8 mouse cellular contexts compared by ENCODE assay signal in the genomic region with DNA sequence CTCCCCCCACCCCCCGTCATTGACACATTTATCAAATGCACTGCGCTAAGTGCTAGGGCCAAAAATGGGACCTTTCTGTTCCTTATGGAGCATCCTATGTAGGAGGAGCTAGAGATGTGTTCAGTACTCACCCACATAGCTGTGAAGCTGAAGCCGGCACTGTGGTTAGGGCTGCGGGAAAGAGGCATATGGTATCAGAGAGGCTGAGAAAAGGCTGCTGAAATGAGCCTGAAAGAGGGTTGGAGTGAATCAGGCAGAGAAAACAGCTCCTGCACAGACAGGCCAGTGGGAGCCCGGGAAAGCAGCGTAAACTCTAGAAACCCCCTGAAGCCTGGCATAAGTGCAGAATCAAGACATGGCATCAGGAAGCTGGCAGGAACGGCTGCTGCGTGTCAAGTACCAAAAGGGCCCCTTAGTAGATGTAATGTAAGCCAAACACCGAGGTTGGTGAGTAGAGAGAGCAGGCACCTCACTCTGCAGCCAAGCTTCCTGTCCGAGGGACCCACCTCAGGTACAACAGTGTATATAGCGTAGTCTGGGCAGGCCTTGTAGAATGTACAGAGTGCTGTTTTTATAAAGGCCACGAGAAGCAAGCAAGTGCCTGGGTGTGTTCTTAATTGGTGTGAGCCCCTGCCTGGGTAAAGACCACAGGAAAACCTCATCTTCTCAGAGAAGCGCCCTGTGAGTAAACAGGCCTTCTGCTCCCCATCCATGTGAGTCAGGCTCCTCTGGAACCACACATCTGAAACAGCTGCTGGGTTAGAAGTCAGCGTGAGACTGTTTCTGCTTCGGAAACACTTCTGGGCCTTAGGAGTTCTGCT. TPM values are rescaled to one million over a fixed set of nuclear protein-coding genes. Genes with fewer than 3 reads are reported as not detected.
DNase-seq lines count a peak whose midpoint lies in the region; ATAC-seq and TF ChIP-seq lines count a peak whose summit lies in the region.

No protein-coding gene starts in this region.

- 65% methylated on average over 15 of the region's 15 CpGs for WGBS in hindbrain, embryonic 15.5 days
- 75% methylated on average over 15 of the region's 15 CpGs for WGBS in hindbrain, embryonic 12.5 days

- no peaks in the 10 kb centered on the region for H3K9me3 ChIP-seq in hindbrain, embryonic 15.5 days
- no peaks in the 10 kb centered on the region for H3K9me3 ChIP-seq in hindbrain, embryonic 12.5 days (replicated peaks)

- H3K27ac ChIP-seq in hindbrain, embryonic 15.5 days (replicated peaks), result 0 out of 2 replicates have a peak overlapping the region, but pooled peaks have one; percentile 15
- no peak overlapping the region for H3K27ac ChIP-seq in hindbrain, embryonic 12.5 days
- H3K27ac ChIP-seq in bone marrow macrophage, adult 2 months (ENCODE audit: insufficient read depth, low read depth, low read length), result peak overlapping the region; percentile 93
- H3K27ac ChIP-seq in layer of hippocampus, adult 2 months, result peak overlapping the region; percentile 87

- TF ChIP-seq CTCF in bone marrow macrophage, adult 2 months (IDR thresholded peaks at IDR 0.05; ENCODE audit: low read depth, low read length), result no peak
- TF ChIP-seq CTCF in layer of hippocampus, adult 2 months (conservative IDR thresholded peaks at IDR 0.05), result no peak

- H3K36me3 ChIP-seq in hindbrain, embryonic 15.5 days, result no peaks in the 10 kb centered on the region
- no peaks in the 10 kb centered on the region for H3K36me3 ChIP-seq in hindbrain, embryonic 12.5 days

- no peak overlapping the region for H3K4me3 ChIP-seq in hindbrain, embryonic 15.5 days
- H3K4me3 ChIP-seq in hindbrain, embryonic 12.5 days, result no peak overlapping the region
- H3K4me3 ChIP-seq in bone marrow macrophage, adult 2 months (ENCODE audit: insufficient read depth, low read length), result peak overlapping the region; percentile 38; the same call in 1 of the 2 replicates
- H3K4me3 ChIP-seq in layer of hippocampus, adult 2 months, result peak overlapping the region; percentile 3; the same call in 1 of the 2 replicates

- 0 out of 2 replicates have a peak, but pooled peaks have one; percentile 42 for ATAC-seq in hindbrain, embryonic 15.5 days (ENCODE audit: low FRiP score, low read depth)
- ATAC-seq in hindbrain, embryonic 12.5 days (ENCODE audit: low FRiP score), result no peak
- ATAC-seq in neutrophil, adult 5-6 weeks (ENCODE audit: extremely low read depth, insufficient number of reproducible peaks, low FRiP score, poor library complexity, severe bottlenecking), result peak; percentile 28; the same call in 1 of the 2 replicates

- H3K9ac ChIP-seq in hindbrain, embryonic 15.5 days, result no peak overlapping the region
- H3K9ac ChIP-seq in hindbrain, embryonic 12.5 days, result no peak overlapping the region

- H3K4me2 ChIP-seq in hindbrain, embryonic 15.5 days, result no peak overlapping the region
- no peak overlapping the region for H3K4me2 ChIP-seq in hindbrain, embryonic 12.5 days (replicated peaks)

- H3K27me3 ChIP-seq in hindbrain, embryonic 15.5 days, result no peaks in the 10 kb centered on the region
- H3K27me3 ChIP-seq in hindbrain, embryonic 12.5 days, result no peaks in the 10 kb centered on the region

- H3K4me1 ChIP-seq in hindbrain, embryonic 15.5 days (replicated peaks), result peaks cover 20% of the 10 kb centered on the region
- peaks cover 13% of the 10 kb centered on the region for H3K4me1 ChIP-seq in hindbrain, embryonic 12.5 days
- peaks cover 43% of the 10 kb centered on the region for H3K4me1 ChIP-seq in bone marrow macrophage, adult 2 months (ENCODE audit: control insufficient read depth, insufficient read depth, low read length)

- no peak for TF ChIP-seq POLR2A in bone marrow macrophage, adult 2 months (IDR thresholded peaks at IDR 0.05; ENCODE audit: borderline replicate concordance, low read depth, low read length)

- DNase-seq in layer of hippocampus, adult 2 months (ENCODE audit: low spot score in 2 of 2), result peak; percentile 65 to 84
- DNase-seq in gastrocnemius, postnatal 4 days (ENCODE audit: low spot score in 2 of 2), result no peak
- no peak for DNase-seq in kidney, adult 9 months
- DNase-seq in adipocyte (ENCODE audit: low spot score), result no peak

RNA-seq across cellular contexts. Expression of gene Arl6ip5, which starts 10.9 kb away (rescaled TPM):
- 132 and 133 TPM in 2 replicates for polyA plus RNA-seq in hindbrain, embryonic 15.5 days (2015; fragmentation: Nextera tagmentation; extraction: Ambion mirVana)
- 74.3 and 86.0 TPM in 2 replicates for polyA plus RNA-seq in hindbrain, embryonic 12.5 days (2016; fragmentation: Nextera tagmentation; extraction: Ambion mirVana)
- 169 and 170 TPM in 2 replicates for polyA plus RNA-seq in bone marrow macrophage, adult 2 months (2012; ENCODE audit: insufficient read depth, insufficient read length, missing spikeins)
- 100 to 1,000 TPM; 176 to 180 TPM for total RNA-seq in layer of hippocampus, adult 2 months (2021)
- 65.2 and 66.6 TPM in 2 replicates for total RNA-seq in neutrophil, adult 5-6 weeks (2017)
- 100 to 1,000 TPM; 307 to 318 TPM for total RNA-seq in gastrocnemius, postnatal 4 days (2021)

RNA-seq across cellular contexts. Expression of gene Uba3, which starts 16.0 kb away (rescaled TPM):
- polyA plus RNA-seq in hindbrain, embryonic 15.5 days (2015; fragmentation: Nextera tagmentation; extraction: Ambion mirVana), result 84.0 and 84.3 TPM in 2 replicates
- 89.4 and 98.7 TPM in 2 replicates for polyA plus RNA-seq in hindbrain, embryonic 12.5 days (2016; fragmentation: Nextera tagmentation; extraction: Ambion mirVana)
- polyA plus RNA-seq in bone marrow macrophage, adult 2 months (2012; ENCODE audit: insufficient read depth, insufficient read length, missing spikeins), result 36.9 and 38.7 TPM in 2 replicates
- 10 to 100 TPM; 69.4 to 71.3 TPM for total RNA-seq in layer of hippocampus, adult 2 months (2021)
- total RNA-seq in neutrophil, adult 5-6 weeks (2017), result 60.4 and 68.9 TPM in 2 replicates
- total RNA-seq in gastrocnemius, postnatal 4 days (2021), result 10 to 100 TPM; 60.1 to 71.6 TPM

RNA-seq across cellular contexts. Expression of gene Lmod3, which starts 31.1 kb away (rescaled TPM):
- not detected in 2 replicates for polyA plus RNA-seq in hindbrain, embryonic 15.5 days (2015; fragmentation: Nextera tagmentation; extraction: Ambion mirVana)
- polyA plus RNA-seq in hindbrain, embryonic 12.5 days (2016; fragmentation: Nextera tagmentation; extraction: Ambion mirVana), result 0.31 and 2.1 TPM in 2 replicates
- not detected in 2 replicates for polyA plus RNA-seq in bone marrow macrophage, adult 2 months (2012; ENCODE audit: insufficient read depth, insufficient read length, missing spikeins)
- not detected for total RNA-seq in layer of hippocampus, adult 2 months (2021)
- total RNA-seq in neutrophil, adult 5-6 weeks (2017), result not detected in 2 replicates
- total RNA-seq in gastrocnemius, postnatal 4 days (2021), result 100 to 1,000 TPM; 156 to 173 TPM

RNA-seq across cellular contexts. Expression of gene Tmf1, which starts 42.5 kb away (rescaled TPM):
- 33.0 and 37.2 TPM in 2 replicates for polyA plus RNA-seq in hindbrain, embryonic 15.5 days (2015; fragmentation: Nextera tagmentation; extraction: Ambion mirVana)
- polyA plus RNA-seq in hindbrain, embryonic 12.5 days (2016; fragmentation: Nextera tagmentation; extraction: Ambion mirVana), result 38.0 and 45.7 TPM in 2 replicates
- 67.5 and 69.8 TPM in 2 replicates for polyA plus RNA-seq in bone marrow macrophage, adult 2 months (2012; ENCODE audit: insufficient read depth, insufficient read length, missing spikeins)
- 10 to 100 TPM; 48.4 to 52.3 TPM for total RNA-seq in layer of hippocampus, adult 2 months (2021)
- total RNA-seq in neutrophil, adult 5-6 weeks (2017), result 143 and 177 TPM in 2 replicates
- total RNA-seq in gastrocnemius, postnatal 4 days (2021), result 10 to 100 TPM; 35.0 to 40.4 TPM

Comparison
In these comparisons a context has a peak if more than half of its experiments do, and no peak if none do; other contexts are left out.
1. H3K4me3 ChIP-seq: peak in bone marrow macrophage, adult 2 months (single experiment) and layer of hippocampus, adult 2 months (single experiment); none in hindbrain, embryonic 15.5 days (single experiment) and hindbrain, embryonic 12.5 days (single experiment).
2. DNase-seq: peak in layer of hippocampus, adult 2 months (2 of 2); none in gastrocnemius, postnatal 4 days (0 of 2), kidney, adult 9 months (single experiment) and adipocyte (single experiment).
3. RNA of gene Lmod3, which starts 31.1 kb away (total RNA-seq): 156 to 173 TPM in gastrocnemius, postnatal 4 days; not detected in layer of hippocampus, adult 2 months and not detected in neutrophil, adult 5-6 weeks; every median in the first group is over 100 times any median in the second.